Mouse (Mus musculus) liver, adult 2 months (tissue): ENCODE results near the gene Keap1.

Experiments used
- CTCF ChIP-seq: fragments of 200-500 bp; IDR thresholded peaks from 2 replicates; pipeline ENCODE4 v1.5.1; 2011; ENCODE audit warnings: low read depth, low read length, control low read depth
- POLR2A ChIP-seq: fragments of 200-500 bp; IDR thresholded peaks from 2 replicates; pipeline ENCODE4 v1.6.1; 2011; ENCODE audit warnings: low read length, control low read depth; ENCODE audit not compliant: insufficient read depth; ENCODE audit errors: extremely low read depth

GRCm38 (mm10) chr9:21198960-21199359, 40.2 kb downstream of the Keap1 start:
- TF ChIP-seq CTCF = no peak
- no peak for TF ChIP-seq POLR2A
